Mouse (Mus musculus): ENCODE measurements around the gene Rab32. TPM values are rescaled to one million over a fixed set of nuclear protein-coding genes. Genes with fewer than 3 reads are reported as not detected.

Rab32 gene
- total and polyA plus RNA-seq, 2 experiments, result 20.4 to 27.5 TPM

DNA sequence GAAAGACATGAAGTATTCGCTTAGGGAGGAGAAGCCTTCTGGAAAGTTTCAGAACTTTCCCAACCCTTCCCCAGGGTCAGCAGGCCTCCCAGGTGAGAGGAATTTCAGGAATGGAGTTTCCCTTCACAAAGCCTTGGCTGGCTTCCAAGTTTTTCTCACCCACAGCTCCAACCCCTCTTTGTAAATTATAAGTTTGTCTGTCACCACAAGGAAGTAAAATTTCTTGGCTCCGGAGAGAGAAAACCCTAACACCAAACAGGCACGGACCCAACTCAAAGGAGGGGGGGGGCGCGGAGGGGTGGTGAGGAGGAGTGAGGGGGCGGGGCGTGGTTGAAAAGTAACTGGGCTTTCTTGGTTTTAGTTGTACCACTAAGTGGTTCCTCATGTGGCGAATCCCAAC, 980 bp downstream of the Rab32 start:
- Histone ChIP-seq H3K79me2 (ENCODE audit: control insufficient read depth, insufficient read depth, low read length) (peaks cover 12% of the 10 kb centered on the region), H3K36me3 (ENCODE audit: control insufficient read depth, insufficient read depth, low read length) (no peaks in the 10 kb centered on the region), H3K27ac (replicated peaks; ENCODE audit: insufficient read depth, low read depth, low read length) (no peak overlapping the region; the same call in 1 of the 2 replicates), H3K9ac (ENCODE audit: low read depth, low read length) (peak overlapping the region; percentile 25; the same call in 1 of the 2 replicates), H3K4me1 (ENCODE audit: control insufficient read depth, insufficient read depth, low read length) (no peaks in the 10 kb centered on the region; the same call in 1 of the 2 replicates), H3K27me3 (ENCODE audit: control insufficient read depth, insufficient read depth, low read length) (no peaks in the 10 kb centered on the region), H3K4me3 (ENCODE audit: insufficient read depth, low read depth, low read length) (peak overlapping the region; percentile 91)
- TF ChIP-seq CTCF (IDR thresholded peaks at IDR 0.05; ENCODE audit: low read depth, low read length) (no peak), POLR2A (IDR thresholded peaks at IDR 0.05; ENCODE audit: extremely low read depth, insufficient read depth, low read length) (no peak)
- DNase-seq (ENCODE audit: extremely low read depth, low read depth, low spot score), result peak; percentile 64
- WGBS, result 4% methylated on average over 8 of the region's 8 CpGs

DNA sequence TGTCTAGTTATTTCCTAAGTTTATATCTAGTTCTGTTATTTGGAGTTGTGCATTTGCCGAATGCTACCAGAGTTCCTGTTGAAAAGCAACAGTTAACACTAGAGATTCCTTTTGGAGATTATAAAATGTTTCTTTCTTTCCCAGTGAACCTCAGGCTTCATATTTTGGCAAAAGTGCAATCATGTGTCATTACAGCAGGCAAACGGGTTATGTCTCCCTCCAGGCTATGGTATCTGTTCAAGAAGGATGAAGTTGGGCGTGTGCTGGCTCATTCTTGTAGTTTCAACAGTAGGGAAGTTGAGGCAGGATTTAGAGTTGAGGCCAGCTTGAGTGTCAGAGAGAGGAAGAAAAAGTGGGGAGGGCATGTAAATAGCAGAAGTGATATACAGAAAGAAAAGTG, 2.4 kb downstream of the Rab32 start:
- H3K27ac ChIP-seq (replicated peaks; ENCODE audit: insufficient read depth, low read depth, low read length), result no peak overlapping the region; the same call in 1 of the 2 replicates
- no peak overlapping the region for H3K9ac ChIP-seq (ENCODE audit: low read depth, low read length)
- TF ChIP-seq CTCF (IDR thresholded peaks at IDR 0.05; ENCODE audit: low read depth, low read length), result no peak
- TF ChIP-seq POLR2A (IDR thresholded peaks at IDR 0.05; ENCODE audit: extremely low read depth, insufficient read depth, low read length), result no peak
- H3K4me3 ChIP-seq (ENCODE audit: insufficient read depth, low read depth, low read length), result no peak overlapping the region
- H3K4me1 ChIP-seq (ENCODE audit: control insufficient read depth, insufficient read depth, low read length), result no peaks in the 10 kb centered on the region; the same call in 1 of the 2 replicates
- H3K27me3 ChIP-seq (ENCODE audit: control insufficient read depth, insufficient read depth, low read length), result no peaks in the 10 kb centered on the region
- peaks cover 2% of the 10 kb centered on the region for H3K36me3 ChIP-seq (ENCODE audit: control insufficient read depth, insufficient read depth, low read length)
- peaks cover 12% of the 10 kb centered on the region for H3K79me2 ChIP-seq (ENCODE audit: control insufficient read depth, insufficient read depth, low read length)
- 82% methylated on average over 3 of the region's 3 CpGs for WGBS
- peak; percentile 13 for DNase-seq (ENCODE audit: extremely low read depth, low read depth, low spot score)

DNA sequence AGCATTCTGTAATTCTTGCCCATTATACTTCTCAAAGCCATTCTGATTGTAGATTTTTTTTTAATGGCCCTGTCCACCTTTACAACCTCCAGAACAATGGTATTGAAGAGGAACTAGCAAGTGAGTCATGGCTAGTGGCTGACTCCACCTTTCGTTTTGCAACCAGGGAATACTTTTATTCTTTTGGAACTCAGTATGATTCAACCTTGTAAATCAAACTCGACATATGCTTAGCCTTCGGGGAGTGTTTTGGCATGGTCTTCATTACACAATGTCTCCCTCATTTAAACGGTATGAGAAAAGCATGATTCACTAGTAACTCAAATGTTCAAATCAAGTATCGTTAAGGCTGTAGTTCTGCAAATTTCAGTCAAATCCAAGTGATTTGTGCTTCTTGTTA, 2.8 kb downstream of the Rab32 start:
- no peak for TF ChIP-seq CTCF (IDR thresholded peaks at IDR 0.05; ENCODE audit: low read depth, low read length)
- TF ChIP-seq POLR2A (IDR thresholded peaks at IDR 0.05; ENCODE audit: extremely low read depth, insufficient read depth, low read length), result no peak
- H3K27ac ChIP-seq (replicated peaks; ENCODE audit: insufficient read depth, low read depth, low read length), result no peak overlapping the region
- H3K4me1 ChIP-seq (ENCODE audit: control insufficient read depth, insufficient read depth, low read length), result no peaks in the 10 kb centered on the region; the same call in 1 of the 2 replicates
- no peak overlapping the region for H3K4me3 ChIP-seq (ENCODE audit: insufficient read depth, low read depth, low read length)
- no peaks in the 10 kb centered on the region for H3K27me3 ChIP-seq (ENCODE audit: control insufficient read depth, insufficient read depth, low read length)
- DNase-seq (ENCODE audit: extremely low read depth, low read depth, low spot score), result no peak
- H3K79me2 ChIP-seq (ENCODE audit: control insufficient read depth, insufficient read depth, low read length), result peaks cover 12% of the 10 kb centered on the region
- peaks cover 7% of the 10 kb centered on the region for H3K36me3 ChIP-seq (ENCODE audit: control insufficient read depth, insufficient read depth, low read length)
- WGBS, result 86% methylated on average over 5 of the region's 5 CpGs
- H3K9ac ChIP-seq (ENCODE audit: low read depth, low read length), result no peak overlapping the region

DNA sequence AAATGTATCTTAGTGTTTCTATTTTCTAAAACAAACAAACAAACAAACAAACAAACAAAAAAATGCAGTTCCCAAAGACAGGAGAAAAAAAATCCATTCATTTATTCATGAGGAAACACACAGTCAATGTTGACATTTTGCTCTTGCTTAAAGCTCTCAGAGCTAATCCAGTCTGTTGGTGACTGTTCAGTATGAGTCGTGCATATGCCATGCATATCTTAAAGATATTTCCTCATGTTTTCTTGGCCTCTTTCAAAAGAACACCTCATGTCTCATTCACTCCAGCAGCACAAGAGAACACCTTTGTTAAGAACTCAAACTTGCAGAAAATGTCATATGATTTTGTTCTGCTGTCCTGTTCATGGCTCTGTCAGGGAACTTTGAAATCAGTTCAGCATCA, 7.9 kb downstream of the Rab32 start:
- Histone ChIP-seq H3K4me3 (ENCODE audit: insufficient read depth, low read depth, low read length) (no peak overlapping the region), H3K79me2 (ENCODE audit: control insufficient read depth, insufficient read depth, low read length) (peaks cover 5% of the 10 kb centered on the region), H3K4me1 (ENCODE audit: control insufficient read depth, insufficient read depth, low read length) (no peaks in the 10 kb centered on the region; the same call in 1 of the 2 replicates), H3K27ac (replicated peaks; ENCODE audit: insufficient read depth, low read depth, low read length) (no peak overlapping the region), H3K36me3 (ENCODE audit: control insufficient read depth, insufficient read depth, low read length) (peaks cover 30% of the 10 kb centered on the region), H3K27me3 (ENCODE audit: control insufficient read depth, insufficient read depth, low read length) (no peaks in the 10 kb centered on the region), H3K9ac (ENCODE audit: low read depth, low read length) (no peak overlapping the region)
- TF ChIP-seq POLR2A (IDR thresholded peaks at IDR 0.05; ENCODE audit: extremely low read depth, insufficient read depth, low read length) (no peak), CTCF (IDR thresholded peaks at IDR 0.05; ENCODE audit: low read depth, low read length) (no peak)
- DNase-seq (ENCODE audit: extremely low read depth, low read depth, low spot score), result no peak
- WGBS, result 74% methylated on average over 1 of the region's 1 CpGs

DNA sequence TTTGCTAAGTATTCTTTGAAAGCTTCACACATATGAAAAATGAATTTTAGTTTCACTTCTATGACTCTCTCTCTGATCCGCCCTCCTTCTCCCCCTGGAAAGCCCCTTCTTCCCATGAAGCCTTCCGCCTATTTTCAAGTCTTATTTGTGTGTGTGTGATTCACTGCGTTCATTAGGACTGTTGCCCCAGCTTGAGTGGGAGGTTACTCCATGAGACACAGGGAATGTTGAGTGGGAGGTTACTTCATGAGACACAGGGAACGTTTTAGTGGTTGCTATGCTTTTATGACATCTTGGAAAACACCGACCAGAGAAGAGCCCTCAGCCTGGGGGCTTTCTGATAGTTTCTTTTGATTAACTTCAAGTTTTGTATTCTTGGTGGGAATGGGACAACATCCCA, 11.4 kb downstream of the Rab32 start:
- Histone ChIP-seq H3K79me2 (ENCODE audit: control insufficient read depth, insufficient read depth, low read length) (no peaks in the 10 kb centered on the region; the same call in 1 of the 2 replicates), H3K4me3 (ENCODE audit: insufficient read depth, low read depth, low read length) (no peak overlapping the region; the same call in 1 of the 2 replicates), H3K9ac (ENCODE audit: low read depth, low read length) (no peak overlapping the region), H3K4me1 (ENCODE audit: control insufficient read depth, insufficient read depth, low read length) (no peaks in the 10 kb centered on the region; the same call in 1 of the 2 replicates), H3K36me3 (ENCODE audit: control insufficient read depth, insufficient read depth, low read length) (peaks cover 35% of the 10 kb centered on the region), H3K27me3 (ENCODE audit: control insufficient read depth, insufficient read depth, low read length) (no peaks in the 10 kb centered on the region), H3K27ac (replicated peaks; ENCODE audit: insufficient read depth, low read depth, low read length) (no peak overlapping the region)
- no peak for TF ChIP-seq CTCF (IDR thresholded peaks at IDR 0.05; ENCODE audit: low read depth, low read length)
- no peak for TF ChIP-seq POLR2A (IDR thresholded peaks at IDR 0.05; ENCODE audit: extremely low read depth, insufficient read depth, low read length)
- DNase-seq (ENCODE audit: extremely low read depth, low read depth, low spot score), result no peak
- WGBS, result 79% methylated on average over 5 of the region's 5 CpGs

DNA sequence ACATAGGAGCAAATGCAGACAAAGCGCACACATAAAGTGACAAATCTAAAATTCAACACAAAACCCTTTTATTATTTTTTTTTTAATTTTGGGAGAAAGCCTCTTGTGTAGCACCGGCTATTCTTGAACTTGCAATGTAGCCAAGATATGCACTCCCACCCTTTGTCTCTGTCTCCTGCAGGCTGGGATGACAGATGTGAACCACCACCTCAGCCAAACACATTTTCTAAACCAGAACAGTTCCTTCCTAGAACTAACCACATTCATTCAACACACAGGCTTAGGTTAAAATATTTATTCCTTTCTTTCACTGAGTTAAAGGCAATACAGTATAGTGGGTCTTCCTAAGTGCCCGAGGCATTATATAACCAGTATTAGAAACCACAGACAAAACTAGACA, 13.1 kb downstream of the Rab32 start:
- Histone ChIP-seq H3K9ac (ENCODE audit: low read depth, low read length) (no peak overlapping the region), H3K36me3 (ENCODE audit: control insufficient read depth, insufficient read depth, low read length) (peaks cover 26% of the 10 kb centered on the region), H3K4me3 (ENCODE audit: insufficient read depth, low read depth, low read length) (no peak overlapping the region), H3K27ac (replicated peaks; ENCODE audit: insufficient read depth, low read depth, low read length) (no peak overlapping the region), H3K27me3 (ENCODE audit: control insufficient read depth, insufficient read depth, low read length) (no peaks in the 10 kb centered on the region), H3K4me1 (ENCODE audit: control insufficient read depth, insufficient read depth, low read length) (no peaks in the 10 kb centered on the region), H3K79me2 (ENCODE audit: control insufficient read depth, insufficient read depth, low read length) (no peaks in the 10 kb centered on the region)
- WGBS, result 99% methylated on average over 3 of the region's 3 CpGs
- DNase-seq (ENCODE audit: extremely low read depth, low read depth, low spot score), result no peak
- TF ChIP-seq POLR2A (IDR thresholded peaks at IDR 0.05; ENCODE audit: extremely low read depth, insufficient read depth, low read length), result no peak
- no peak for TF ChIP-seq CTCF (IDR thresholded peaks at IDR 0.05; ENCODE audit: low read depth, low read length)

Other genes with a start within 250 kb of the Rab32 start
- 0.83 and 0.94 TPM in 2 replicates for gene Adgb, start 85.9 kb downstream of the Rab32 start, total RNA-seq (2014; rRNA removed)
- 0.12 and 0.33 TPM in 2 replicates for gene Adgb, start 85.9 kb downstream of the Rab32 start, polyA plus RNA-seq (2012; rRNA removed)
- not detected in 2 replicates for gene Gm10944, start 123.1 kb upstream of the Rab32 start, total RNA-seq (2014; rRNA removed)
- not detected in 2 replicates for gene Gm10944, start 123.1 kb upstream of the Rab32 start, polyA plus RNA-seq (2012; rRNA removed)

All from liver, adult 2 months (tissue).